Mouse (Mus musculus) limb, embryonic 14.5 days (tissue): Measurements from ENCODE around the gene Smim14. TPM values are rescaled to one million over a fixed set of nuclear protein-coding genes. Genes with fewer than 3 reads are reported as not detected.
A peak's percentile ranks its signal among the peaks of the same experiment; 100 is the strongest.

Experiments used
- ATAC-seq: fragments of 200-750 bp; cut with Nextera tagmentation; 2 replicates; pipeline ENCODE4 v1.8.0; 2017; ENCODE audit warnings: low read depth, moderate number of reproducible peaks, moderate TSS enrichment; ENCODE audit not compliant: low FRiP score
- DNase-seq: peaks from one replicate; pipeline ENCODE4 v3.0.0-alpha.2; 2015; ENCODE audit warnings: low spot score
- H3K27ac ChIP-seq: fragments of 300-500 bp; sonication (generic); replicated peaks from 2 replicates; pipeline ENCODE4 v1.5.1; 2014; ENCODE audit warnings: low read depth, mild to moderate bottlenecking, low read length, moderate library complexity, mixed read lengths
- H3K27me3 ChIP-seq: fragments of 300-500 bp; sonication (generic); 2 replicates; pipeline ENCODE4 v1.6.1; 2014; ENCODE audit warnings: low read length, mixed read lengths; ENCODE audit not compliant: control insufficient read depth, insufficient read depth
- H3K36me3 ChIP-seq: fragments of 300-500 bp; sonication (generic); 2 replicates; pipeline ENCODE4 v1.6.1; 2014; ENCODE audit warnings: mild to moderate bottlenecking, low read length, moderate library complexity, mixed read lengths; ENCODE audit not compliant: control insufficient read depth, insufficient read depth
- H3K4me1 ChIP-seq: fragments of 300-500 bp; sonication (generic); 2 replicates; pipeline ENCODE4 v1.6.1; 2014; ENCODE audit warnings: antibody characterized with exemption, low read length, mixed read lengths; ENCODE audit not compliant: control insufficient read depth, insufficient read depth
- H3K4me2 ChIP-seq: fragments of 300-500 bp; sonication (generic); replicated peaks from 2 replicates; pipeline ENCODE4 v1.6.1; 2014; ENCODE audit warnings: low read depth, mild to moderate bottlenecking, low read length, moderate library complexity; ENCODE audit not compliant: severe bottlenecking
- H3K4me3 ChIP-seq: fragments of 300-500 bp; sonication (generic); replicated peaks from 2 replicates; pipeline ENCODE4 v1.5.1; 2014; ENCODE audit warnings: low read length
- H3K9ac ChIP-seq: fragments of 300-500 bp; sonication (generic); 2 replicates; pipeline ENCODE4 v1.6.1; 2014; ENCODE audit warnings: mild to moderate bottlenecking, low read depth, low read length, moderate library complexity; ENCODE audit not compliant: severe bottlenecking
- H3K9me3 ChIP-seq: fragments of 300-500 bp; sonication (generic); 2 replicates; pipeline ENCODE4 v1.6.1; 2016; ENCODE audit warnings: low read length; ENCODE audit not compliant: control insufficient read depth
- POLR2A ChIP-seq: fragments of 200-500 bp; IDR thresholded peaks from 2 replicates; pipeline ENCODE4 v1.8.0; 2012; ENCODE audit warnings: inconsistent platforms, mild to moderate bottlenecking, moderate library complexity, borderline replicate concordance; ENCODE audit not compliant: insufficient read depth, insufficient read length; ENCODE audit errors: extremely low read depth
- WGBS: fragments of 180-500 bp; shearing (Covaris S2); extraction: QIAGEN DNeasy Blood & Tissue Kit; methylation state at CpG from one replicate; pipeline ENCODE4 v1.1.7; 2014; 5-methylcytosine and 5-hydroxymethylcytosine counted together
- polyA plus RNA-seq, 2 experiments: library from polyadenylated mRNA; depleted of rRNA in 1 of 2; stranded (reverse) in 1 of 2; unstranded in 1 of 2; fragments of >200 nt; fragmentation: Nextera tagmentation in 1 of 2; extraction: Ambion mirVana in 1 of 2; gene quantifications; 2 replicates each; pipeline versions ENCODE4 v1.2.1 to v1.2.3; 2012 to 2014

The Smim14 gene
- polyA plus RNA-seq, 2 experiments, result 76.7 to 138 TPM

DNA sequence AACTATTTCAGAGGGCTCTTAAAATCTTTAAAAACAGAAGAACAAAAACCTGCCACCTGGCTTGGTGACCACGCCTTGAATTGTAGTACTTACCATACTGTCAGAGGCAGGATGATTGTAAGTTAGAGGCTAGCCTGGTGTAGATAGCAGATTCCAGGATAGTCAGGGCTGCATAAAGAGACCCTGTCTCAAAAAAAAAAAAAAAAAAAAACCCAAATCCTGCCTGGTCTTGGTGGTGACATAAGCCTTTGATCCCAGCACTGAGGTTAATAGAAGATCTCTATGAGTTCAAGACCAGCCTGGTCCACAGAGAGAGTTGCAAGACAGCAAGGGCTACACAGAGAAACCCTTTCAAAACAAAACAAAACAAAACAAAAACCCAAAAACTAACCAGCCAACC is 6.5 kb upstream of the Smim14 start:
- DNase-seq (no peak), ATAC-seq (no peak)
- TF ChIP-seq POLR2A, result no peak
- no peaks in the 10 kb centered on the region for H3K9me3 ChIP-seq
- no peak overlapping the region for H3K9ac ChIP-seq
- H3K36me3 ChIP-seq, result peaks cover 12% of the 10 kb centered on the region
- H3K4me1 ChIP-seq, result peaks cover 4% of the 10 kb centered on the region
- H3K4me3 ChIP-seq, result no peak overlapping the region
- no peak overlapping the region for H3K27ac ChIP-seq
- no peaks in the 10 kb centered on the region for H3K27me3 ChIP-seq
- no peak overlapping the region for H3K4me2 ChIP-seq
- 78% methylated on average over 1 of the region's 1 CpGs for WGBS

DNA sequence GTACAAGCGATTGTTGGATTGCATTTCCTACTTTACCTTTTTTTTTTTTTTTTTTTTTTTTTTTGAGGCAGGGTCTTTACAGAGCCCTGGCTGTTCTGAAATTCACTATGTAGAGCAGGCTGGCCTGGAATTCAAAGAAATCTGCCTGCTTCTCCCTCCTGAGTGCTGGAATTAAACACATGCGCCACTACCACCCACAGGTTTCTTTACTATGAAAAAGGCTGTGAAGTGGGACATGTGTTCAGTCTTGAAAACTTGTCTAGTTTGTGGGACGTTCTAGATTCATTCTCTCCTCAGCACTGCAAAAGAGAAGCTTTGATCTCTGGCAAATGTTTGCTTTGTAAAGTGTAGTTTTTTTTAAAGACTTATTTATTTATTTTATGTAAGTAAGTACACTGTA is 4.9 kb upstream of the Smim14 start:
- no peaks in the 10 kb centered on the region for H3K9me3 ChIP-seq
- H3K36me3 ChIP-seq, result peaks cover 5% of the 10 kb centered on the region
- H3K27me3 ChIP-seq, result no peaks in the 10 kb centered on the region
- no peak for TF ChIP-seq POLR2A
- no peak overlapping the region for H3K4me3 ChIP-seq
- ATAC-seq, result no peak
- no peak overlapping the region for H3K9ac ChIP-seq
- no peak for DNase-seq
- 85% methylated on average over 3 of the region's 3 CpGs for WGBS
- H3K4me1 ChIP-seq, result peaks cover 4% of the 10 kb centered on the region
- H3K4me2 ChIP-seq, result no peak overlapping the region
- no peak overlapping the region for H3K27ac ChIP-seq

- H3K4me3 ChIP-seq, result no peak overlapping the region
- no peak overlapping the region for H3K9ac ChIP-seq
- no peak for TF ChIP-seq POLR2A
- H3K4me1 ChIP-seq, result peaks cover 7% of the 10 kb centered on the region
- 95% methylated on average over 3 of the region's 3 CpGs for WGBS
- no peak for ATAC-seq
- DNase-seq, result no peak
- H3K36me3 ChIP-seq, result peaks cover 5% of the 10 kb centered on the region
- no peak overlapping the region for H3K27ac ChIP-seq
- H3K4me2 ChIP-seq, result no peak overlapping the region
- H3K9me3 ChIP-seq, result no peaks in the 10 kb centered on the region
- no peaks in the 10 kb centered on the region for H3K27me3 ChIP-seq
Measured at GRCm38 (mm10) chr5:65539786-65540185, 2.8 kb upstream of the Smim14 start.

GRCm38 (mm10) chr5:65538829-65539228 is 1.8 kb upstream of the Smim14 start:
- Histone ChIP-seq H3K27ac (no peak overlapping the region), H3K4me2 (peak overlapping the region; percentile 27), H3K36me3 (peaks cover 5% of the 10 kb centered on the region), H3K27me3 (no peaks in the 10 kb centered on the region), H3K9me3 (no peaks in the 10 kb centered on the region), H3K4me3 (peak overlapping the region; percentile 3), H3K4me1 (peaks cover 7% of the 10 kb centered on the region), H3K9ac (no peak overlapping the region)
- DNase-seq (no peak), ATAC-seq (no peak)
- 48% methylated on average over 4 of the region's 4 CpGs for WGBS
- no peak for TF ChIP-seq POLR2A

GRCm38 (mm10) chr5:65538121-65538520 is 1.1 kb upstream of the Smim14 start:
- H3K4me3 ChIP-seq, result peak overlapping the region; percentile 72
- no peak for TF ChIP-seq POLR2A
- H3K4me1 ChIP-seq, result peaks cover 7% of the 10 kb centered on the region
- H3K9ac ChIP-seq, result peak overlapping the region; percentile 93
- H3K27ac ChIP-seq, result peak overlapping the region; percentile 98
- H3K9me3 ChIP-seq, result no peaks in the 10 kb centered on the region
- H3K27me3 ChIP-seq, result no peaks in the 10 kb centered on the region
- H3K4me2 ChIP-seq, result peak overlapping the region; percentile 67
- ATAC-seq (no peak), DNase-seq (no peak)
- 0% methylated on average over 4 of the region's 4 CpGs for WGBS
- H3K36me3 ChIP-seq, result no peaks in the 10 kb centered on the region
